In the genomic region with DNA sequence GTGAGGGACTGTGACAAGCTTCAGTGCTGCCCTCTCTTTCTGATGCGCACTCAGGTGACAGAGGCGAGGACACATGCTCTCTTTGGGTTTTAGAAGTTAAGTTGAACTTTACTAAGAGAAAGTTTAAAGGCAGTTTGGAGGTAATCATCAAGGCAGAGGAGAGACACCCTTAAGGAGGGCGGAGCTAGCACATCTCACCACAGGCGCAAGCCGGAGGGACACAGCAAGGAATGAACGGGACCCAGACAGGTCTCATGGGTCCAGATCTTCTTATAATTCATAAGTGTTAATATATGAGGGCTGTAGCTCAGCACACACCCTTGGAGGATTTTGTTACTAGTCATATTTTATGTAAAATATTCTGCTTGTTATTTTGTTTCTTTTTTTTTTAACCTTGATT, we compare ENCODE assay signal across 12 mouse cellular contexts.
"Had no signal": no experiment of that assay in that cellular context is flagged by ENCODE, and none has a peak within 500 bp of the region (broad histone marks: within the 10 kb centered on the region; RNA-seq: fewer than 3 reads in every experiment).

No protein-coding gene starts in this region.

- H3K27me3 ChIP-seq: kidney, embryonic 15.5 days; limb, embryonic 13.5 days; midbrain, embryonic 13.5 days had no signal

- H3K27ac ChIP-seq: kidney, embryonic 15.5 days; limb, embryonic 13.5 days; liver, embryonic 14.5 days; midbrain, embryonic 13.5 days had no signal

- H3K4me3 ChIP-seq: kidney, embryonic 15.5 days; limb, embryonic 13.5 days; midbrain, embryonic 13.5 days had no signal

- H3K4me2 ChIP-seq: kidney, embryonic 15.5 days; limb, embryonic 13.5 days; midbrain, embryonic 13.5 days had no signal

- H3K9ac ChIP-seq: kidney, embryonic 15.5 days; limb, embryonic 13.5 days; liver, embryonic 14.5 days; midbrain, embryonic 13.5 days had no signal

- DNase-seq: kidney, postnatal 14 days; left cerebral cortex, postnatal 4 days; lung, adult 18-20 months; lung, postnatal 36 days; retina, postnatal 1 day; right cerebral cortex, postnatal 4 days; spleen, adult 18-20 months; thymus, postnatal 36 days had no signal

- ATAC-seq: midbrain, embryonic 13.5 days had no signal

- H3K36me3 ChIP-seq: kidney, embryonic 15.5 days; limb, embryonic 13.5 days; midbrain, embryonic 13.5 days had no signal

- H3K9me3 ChIP-seq: kidney, embryonic 15.5 days; limb, embryonic 13.5 days; midbrain, embryonic 13.5 days had no signal

- H3K4me1 ChIP-seq: kidney, embryonic 15.5 days; limb, embryonic 13.5 days; midbrain, embryonic 13.5 days had no signal
